Mouse (Mus musculus) limb, embryonic 15.5 days (tissue): ENCODE results near the gene St6galnac3. TPM values are rescaled to one million over a fixed set of nuclear protein-coding genes. Genes with fewer than 3 reads are reported as not detected.

Source experiments
- ATAC-seq: fragments of 200-750 bp; cut with Nextera tagmentation; 2 replicates; pipeline ENCODE4 v1.8.0; 2017; ENCODE audit warnings: low read depth, moderate TSS enrichment; ENCODE audit not compliant: insufficient number of reproducible peaks, low FRiP score, low TSS enrichment
- H3K27ac ChIP-seq: fragments of 300-500 bp; sonication (generic); 2 replicates; pipeline ENCODE4 v1.5.1; 2015; ENCODE audit warnings: moderate library complexity, mild to moderate bottlenecking, inconsistent platforms
- H3K27me3 ChIP-seq: fragments of 300-500 bp; sonication (generic); 2 replicates; pipeline ENCODE4 v1.6.1; 2015; ENCODE audit warnings: inconsistent platforms
- H3K36me3 ChIP-seq: fragments of 300-500 bp; sonication (generic); 2 replicates; pipeline ENCODE4 v1.6.1; 2015; ENCODE audit warnings: inconsistent platforms
- H3K4me1 ChIP-seq: fragments of 300-500 bp; sonication (generic); 2 replicates; pipeline ENCODE4 v1.6.1; 2015; ENCODE audit warnings: inconsistent platforms
- H3K4me2 ChIP-seq: fragments of 300-500 bp; sonication (generic); 2 replicates; pipeline ENCODE4 v1.6.1; 2015; ENCODE audit warnings: mild to moderate bottlenecking, inconsistent platforms
- H3K4me3 ChIP-seq: fragments of 300-500 bp; sonication (generic); 2 replicates; pipeline ENCODE4 v1.5.1; 2015; ENCODE audit warnings: mild to moderate bottlenecking, inconsistent platforms
- H3K9ac ChIP-seq: fragments of 300-500 bp; sonication (generic); 2 replicates; pipeline ENCODE4 v1.6.1; 2015; ENCODE audit warnings: inconsistent platforms
- H3K9me3 ChIP-seq: fragments of 300-500 bp; sonication (generic); 2 replicates; pipeline ENCODE4 v1.6.1; 2016; ENCODE audit warnings: inconsistent platforms
- WGBS: fragments of 180-500 bp; shearing (Covaris S2); methylation state at CpG from one replicate; pipeline ENCODE4 v1.1.7; 2015; 5-methylcytosine and 5-hydroxymethylcytosine counted together
- polyA plus RNA-seq: library from polyadenylated mRNA; unstranded; fragments of >200 nt; fragmentation: Nextera tagmentation; extraction: Ambion mirVana; gene quantifications from 2 replicates; pipeline ENCODE4 v1.2.1, GENCODE M21; 2015

Gene St6galnac3
- polyA plus RNA-seq, 1 experiment from 2014 or later = 33.5 TPM

- H3K9me3 ChIP-seq = no peaks in the 10 kb centered on the region
- no peaks in the 10 kb centered on the region for H3K36me3 ChIP-seq
- WGBS = 36% methylated on average over 8 of the region's 8 CpGs
- no peak overlapping the region for H3K4me2 ChIP-seq
- no peak overlapping the region for H3K27ac ChIP-seq
- H3K9ac ChIP-seq = no peak overlapping the region
- H3K4me3 ChIP-seq = no peak overlapping the region
- peaks cover 21% of the 10 kb centered on the region for H3K4me1 ChIP-seq
- no peaks in the 10 kb centered on the region for H3K27me3 ChIP-seq
- no peak for ATAC-seq
Observed at GRCm38 (mm10) chr3:153276101-153276829, 448.7 kb downstream of the St6galnac3 start.

- Histone ChIP-seq H3K9ac (no peak overlapping the region), H3K4me3 (no peak overlapping the region), H3K36me3 (no peaks in the 10 kb centered on the region), H3K27ac (no peak overlapping the region), H3K4me2 (no peak overlapping the region), H3K27me3 (no peaks in the 10 kb centered on the region), H3K4me1 (peaks cover 13% of the 10 kb centered on the region), H3K9me3 (no peaks in the 10 kb centered on the region)
- ATAC-seq = no peak
- WGBS = 61% methylated on average over 1 of the region's 1 CpGs
Observed at GRCm38 (mm10) chr3:153272241-153272640, 452.7 kb downstream of the St6galnac3 start.

GRCm38 (mm10) chr3:153267397-153267796 is 457.6 kb downstream of the St6galnac3 start:
- no peak overlapping the region for H3K9ac ChIP-seq
- ATAC-seq = no peak
- WGBS = 41% methylated on average over 8 of the region's 8 CpGs

GRCm38 (mm10) chr3:153261985-153262384 is 463.0 kb downstream of the St6galnac3 start:
- H3K4me3 ChIP-seq = no peak overlapping the region

More at GRCm38 (mm10) chr3:153267397-153267796, 457.6 kb downstream of the St6galnac3 start:
- H3K4me3 ChIP-seq = no peak overlapping the region
- H3K4me1 ChIP-seq = no peaks in the 10 kb centered on the region
- no peak overlapping the region for H3K27ac ChIP-seq
- no peaks in the 10 kb centered on the region for H3K36me3 ChIP-seq
- H3K27me3 ChIP-seq = no peaks in the 10 kb centered on the region
- H3K4me2 ChIP-seq = no peak overlapping the region
- H3K9me3 ChIP-seq = no peaks in the 10 kb centered on the region

GRCm38 (mm10) chr3:153260225-153260933 is 464.6 kb downstream of the St6galnac3 start:
- 67% methylated on average over 7 of the region's 7 CpGs for WGBS
- no peaks in the 10 kb centered on the region for H3K9me3 ChIP-seq
- no peak for ATAC-seq

More at GRCm38 (mm10) chr3:153261985-153262384, 463.0 kb downstream of the St6galnac3 start:
- H3K9me3 ChIP-seq = no peaks in the 10 kb centered on the region
- no peak overlapping the region for H3K4me2 ChIP-seq
- no peak overlapping the region for H3K9ac ChIP-seq
- ATAC-seq = no peak
- no peaks in the 10 kb centered on the region for H3K4me1 ChIP-seq
- H3K27me3 ChIP-seq = no peaks in the 10 kb centered on the region
- WGBS = 86% methylated on average over 5 of the region's 5 CpGs
- H3K36me3 ChIP-seq = no peaks in the 10 kb centered on the region
- no peak overlapping the region for H3K27ac ChIP-seq

GRCm38 (mm10) chr3:153255910-153256309 is 469.1 kb downstream of the St6galnac3 start:
- no peaks in the 10 kb centered on the region for H3K9me3 ChIP-seq
- no peak for ATAC-seq
- WGBS = 88% methylated on average over 8 of the region's 8 CpGs
- H3K4me3 ChIP-seq = no peak overlapping the region
- no peak overlapping the region for H3K9ac ChIP-seq
- H3K27me3 ChIP-seq = no peaks in the 10 kb centered on the region
- H3K4me1 ChIP-seq = no peaks in the 10 kb centered on the region
- H3K4me2 ChIP-seq = no peak overlapping the region
- no peak overlapping the region for H3K27ac ChIP-seq
- no peaks in the 10 kb centered on the region for H3K36me3 ChIP-seq

More at GRCm38 (mm10) chr3:153260225-153260933, 464.6 kb downstream of the St6galnac3 start:
- H3K4me3 ChIP-seq = no peak overlapping the region
- no peaks in the 10 kb centered on the region for H3K27me3 ChIP-seq
- no peaks in the 10 kb centered on the region for H3K36me3 ChIP-seq
- no peak overlapping the region for H3K4me2 ChIP-seq
- no peak overlapping the region for H3K27ac ChIP-seq
- H3K9ac ChIP-seq = no peak overlapping the region
- H3K4me1 ChIP-seq = no peaks in the 10 kb centered on the region

- no peak overlapping the region for H3K27ac ChIP-seq
- H3K9me3 ChIP-seq = no peaks in the 10 kb centered on the region
- WGBS = 56% methylated on average over 3 of the region's 3 CpGs
- no peaks in the 10 kb centered on the region for H3K36me3 ChIP-seq
- H3K27me3 ChIP-seq = no peaks in the 10 kb centered on the region
- no peaks in the 10 kb centered on the region for H3K4me1 ChIP-seq
- H3K4me2 ChIP-seq = no peak overlapping the region
- H3K4me3 ChIP-seq = no peak overlapping the region
- no peak for ATAC-seq
- H3K9ac ChIP-seq = no peak overlapping the region
Observed at GRCm38 (mm10) chr3:153251653-153252052, 473.3 kb downstream of the St6galnac3 start.

- H3K4me2 ChIP-seq = no peak overlapping the region
- 0 out of 2 replicates have a peak, but pooled peaks have one; percentile 35 for ATAC-seq
- no peaks in the 10 kb centered on the region for H3K9me3 ChIP-seq
- H3K4me3 ChIP-seq = no peak overlapping the region
- no peak overlapping the region for H3K27ac ChIP-seq
- WGBS = 51% methylated on average over 9 of the region's 9 CpGs
- H3K4me1 ChIP-seq = no peaks in the 10 kb centered on the region
- no peaks in the 10 kb centered on the region for H3K36me3 ChIP-seq
- H3K9ac ChIP-seq = no peak overlapping the region
- H3K27me3 ChIP-seq = no peaks in the 10 kb centered on the region
Observed at GRCm38 (mm10) chr3:153250598-153251257, 474.2 kb downstream of the St6galnac3 start.

GRCm38 (mm10) chr3:153248866-153249265 is 476.1 kb downstream of the St6galnac3 start:
- H3K27me3 ChIP-seq = no peaks in the 10 kb centered on the region
- no peak overlapping the region for H3K27ac ChIP-seq
- no peaks in the 10 kb centered on the region for H3K9me3 ChIP-seq
- ATAC-seq = no peak
- no peaks in the 10 kb centered on the region for H3K4me1 ChIP-seq
- H3K9ac ChIP-seq = no peak overlapping the region
- 91% methylated on average over 2 of the region's 2 CpGs for WGBS
- no peak overlapping the region for H3K4me3 ChIP-seq
- no peaks in the 10 kb centered on the region for H3K36me3 ChIP-seq
- H3K4me2 ChIP-seq = no peak overlapping the region

- H3K4me3 ChIP-seq = no peak overlapping the region
- no peak for ATAC-seq
- no peaks in the 10 kb centered on the region for H3K27me3 ChIP-seq
- no peaks in the 10 kb centered on the region for H3K9me3 ChIP-seq
- H3K27ac ChIP-seq = no peak overlapping the region
- H3K9ac ChIP-seq = no peak overlapping the region
- H3K36me3 ChIP-seq = no peaks in the 10 kb centered on the region
- H3K4me1 ChIP-seq = no peaks in the 10 kb centered on the region
- H3K4me2 ChIP-seq = no peak overlapping the region
- 45% methylated on average over 4 of the region's 4 CpGs for WGBS
Observed at GRCm38 (mm10) chr3:153248029-153248428, 476.9 kb downstream of the St6galnac3 start.

- Histone ChIP-seq H3K4me3 (no peak overlapping the region), H3K4me2 (no peak overlapping the region), H3K9ac (no peak overlapping the region), H3K36me3 (no peaks in the 10 kb centered on the region), H3K27me3 (no peaks in the 10 kb centered on the region), H3K4me1 (0 out of 2 replicates have a peak, but pooled peaks cover 9% of the 10 kb centered on the region), H3K27ac (no peak overlapping the region), H3K9me3 (no peaks in the 10 kb centered on the region)
- 56% methylated on average over 5 of the region's 5 CpGs for WGBS
- ATAC-seq = no peak
Observed at GRCm38 (mm10) chr3:153242524-153242923, 482.4 kb downstream of the St6galnac3 start.

GRCm38 (mm10) chr3:153241134-153241533 is 483.8 kb downstream of the St6galnac3 start:
- Histone ChIP-seq H3K4me3 (no peak overlapping the region), H3K9ac (no peak overlapping the region), H3K9me3 (no peaks in the 10 kb centered on the region), H3K4me2 (no peak overlapping the region), H3K36me3 (no peaks in the 10 kb centered on the region), H3K27ac (no peak overlapping the region), H3K4me1 (0 out of 2 replicates have a peak, but pooled peaks cover 9% of the 10 kb centered on the region), H3K27me3 (no peaks in the 10 kb centered on the region)
- 61% methylated on average over 4 of the region's 4 CpGs for WGBS
- no peak for ATAC-seq
